In genomic region chr19:10316956-10317355, GRCm38 (mm10) we compare ENCODE assay signal across 28 mouse cellular contexts. TPM values are rescaled to one million over a fixed set of nuclear protein-coding genes. Genes with fewer than 3 reads are reported as not detected.
DNase-seq lines count a peak whose midpoint lies in the region; ATAC-seq lines count a peak whose summit lies in the region.
"Had no signal": no experiment of that assay in that cellular context is flagged by ENCODE, and none has a peak within 500 bp of the region (broad histone marks: within the 10 kb centered on the region; RNA-seq: fewer than 3 reads in every experiment).

No protein-coding gene starts in this region.

- H3K27me3 ChIP-seq in kidney, embryonic 14.5 days (ENCODE audit: control insufficient read depth, insufficient read depth, low read length): no peaks in the 10 kb centered on the region
- no peaks in the 10 kb centered on the region for H3K27me3 ChIP-seq in kidney, embryonic 16.5 days (ENCODE audit: insufficient read depth, low read length)
- H3K27me3 ChIP-seq: embryonic facial prominence, embryonic 12.5 days had no signal

- H3K4me3 ChIP-seq in kidney, embryonic 14.5 days (ENCODE audit: low read length): no peak overlapping the region
- H3K4me3 ChIP-seq in kidney, embryonic 16.5 days (ENCODE audit: low read length): no peak overlapping the region
- no peak overlapping the region for H3K4me3 ChIP-seq in brown adipose tissue, adult 24 weeks (ENCODE audit: insufficient read depth, low read depth, low read length)
- H3K4me3 ChIP-seq: embryonic facial prominence, embryonic 12.5 days; forebrain, embryonic 10.5 days; forebrain, embryonic 12.5 days had no signal

- H3K36me3 ChIP-seq in kidney, embryonic 14.5 days (ENCODE audit: control insufficient read depth, insufficient read depth, low read length): no peaks in the 10 kb centered on the region
- H3K36me3 ChIP-seq in kidney, embryonic 16.5 days (ENCODE audit: insufficient read depth, low read length): no peaks in the 10 kb centered on the region
- H3K36me3 ChIP-seq: embryonic facial prominence, embryonic 12.5 days; forebrain, embryonic 10.5 days; forebrain, embryonic 12.5 days; G1E had no signal

- peaks cover 9% of the 10 kb centered on the region for H3K4me1 ChIP-seq in kidney, embryonic 14.5 days (ENCODE audit: control insufficient read depth, insufficient read depth, low read length)
- H3K4me1 ChIP-seq in kidney, embryonic 16.5 days (ENCODE audit: insufficient read depth, low read length): peaks cover 9% of the 10 kb centered on the region
- peaks cover 7% of the 10 kb centered on the region; the same call in 1 of the 2 replicates for H3K4me1 ChIP-seq in brown adipose tissue, adult 24 weeks (ENCODE audit: control insufficient read depth, insufficient read depth, insufficient read length, low read length)
- H3K4me1 ChIP-seq: embryonic facial prominence, embryonic 12.5 days; forebrain, embryonic 10.5 days; forebrain, embryonic 12.5 days had no signal

- H3K27ac ChIP-seq in kidney, embryonic 14.5 days (ENCODE audit: low read depth, low read length): no peak overlapping the region
- no peak overlapping the region for H3K27ac ChIP-seq in kidney, embryonic 16.5 days (ENCODE audit: low read length)
- H3K27ac ChIP-seq in brown adipose tissue, adult 24 weeks (replicated peaks; ENCODE audit: low read depth, low read length): peak overlapping the region; percentile 100
- H3K27ac ChIP-seq: embryonic facial prominence, embryonic 12.5 days; forebrain, embryonic 10.5 days; forebrain, embryonic 12.5 days had no signal

- H3K9me3 ChIP-seq in kidney, embryonic 14.5 days (ENCODE audit: control insufficient read depth, low read length): no peaks in the 10 kb centered on the region
- no peaks in the 10 kb centered on the region for H3K9me3 ChIP-seq in kidney, embryonic 16.5 days (ENCODE audit: low read length)
- H3K9me3 ChIP-seq: embryonic facial prominence, embryonic 12.5 days; forebrain, embryonic 10.5 days; forebrain, embryonic 12.5 days; G1E had no signal

- 19% methylated on average over 4 of the region's 4 CpGs for WGBS in kidney, embryonic 14.5 days
- WGBS in kidney, embryonic 16.5 days: 11% methylated on average over 4 of the region's 4 CpGs

- DNase-seq in kidney, postnatal 4 days: no peak
- DNase-seq in kidney, adult 8-10 months: no peak
- peak; percentile 64 for DNase-seq in gonadal fat pad, adult 2 months (ENCODE audit: low read depth)
- DNase-seq: adrenal gland, adult 8-10 months; adrenal gland, postnatal 14 days; adrenal gland, postnatal 36 days; B cell, adult 2 months; cerebellum, adult 11 months; cerebellum, adult 18-20 months; cerebellum, adult 8-10 months; cerebellum, adult 9-11 months; cerebellum, postnatal 14 days; cerebellum, postnatal 36 days; embryo, embryonic 11 days had no signal

- peak; percentile 89 for ATAC-seq in kidney, embryonic 14.5 days (ENCODE audit: low FRiP score, low TSS enrichment)
- peak; percentile 75 for ATAC-seq in kidney, embryonic 16.5 days (ENCODE audit: low FRiP score, low TSS enrichment)
- ATAC-seq in granulocyte monocyte progenitor cell, adult 5-6 weeks (replicated peaks; ENCODE audit: poor library complexity, severe bottlenecking): no peak
- ATAC-seq: activated CD4-positive, CD25-positive, alpha-beta regulatory T cell, adult 4 months; CD4-positive, CD25-positive, alpha-beta regulatory T cell, adult 4 months; forebrain, embryonic 14.5 days; forebrain, embryonic 16.5 days; Patski had no signal

- H3K9ac ChIP-seq in kidney, embryonic 14.5 days (ENCODE audit: low read depth, low read length): no peak overlapping the region
- no peak overlapping the region for H3K9ac ChIP-seq in kidney, embryonic 16.5 days (replicated peaks; ENCODE audit: low read length)
- H3K9ac ChIP-seq: embryonic facial prominence, embryonic 12.5 days; forebrain, embryonic 12.5 days had no signal

- H3K4me2 ChIP-seq in kidney, embryonic 14.5 days (replicated peaks; ENCODE audit: low read depth, low read length): no peak overlapping the region
- H3K4me2 ChIP-seq in kidney, embryonic 16.5 days (replicated peaks; ENCODE audit: low read depth, low read length): no peak overlapping the region
- H3K4me2 ChIP-seq: embryonic facial prominence, embryonic 12.5 days; forebrain, embryonic 12.5 days had no signal

RNA-seq across cellular contexts. Expression of gene Dagla, which starts 12.3 kb away (rescaled TPM):
- polyA plus RNA-seq in kidney, embryonic 14.5 days (2014; fragmentation: Nextera tagmentation; extraction: Ambion mirVana): 2.2 and 3.0 TPM in 2 replicates
- 3.2 and 4.2 TPM in 2 replicates for polyA plus RNA-seq in kidney, embryonic 16.5 days (2015; fragmentation: Nextera tagmentation; extraction: Ambion mirVana)
- 11.9 and 14.2 TPM in 2 replicates for polyA plus RNA-seq in brown adipose tissue, adult 24 weeks (2012; ENCODE audit: insufficient read depth, insufficient read length, missing spikeins)
- 10.1 and 11.5 TPM in 2 replicates for polyA plus RNA-seq in gonadal fat pad, adult 2 months (2012; rRNA removed)
- total RNA-seq in granulocyte monocyte progenitor cell, adult 5-6 weeks (2014; fragmentation: Nextera tagmentation): 0.26 TPM in 1 of 2 replicates, not detected in the other
- total RNA-seq in granulocyte monocyte progenitor cell, adult 5-6 weeks (2017): not detected in 2 replicates
- total RNA-seq: common myeloid progenitor, adult 5-6 weeks had no signal
- polyA plus RNA-seq: CD4-positive, CD25-positive, alpha-beta regulatory T cell, adult 4 months; G1E had no signal
